Mouse (Mus musculus) kidney, adult 2 months (tissue): Measurements from ENCODE around the gene Ptprn2.

ENCODE experiments used
- CTCF ChIP-seq: fragments of 200-500 bp; conservative IDR thresholded peaks from 2 replicates; pipeline ENCODE4 v1.5.1; 2011; ENCODE audit warnings: low read depth, mild to moderate bottlenecking, control low read depth, low read length, moderate library complexity, mixed read lengths; ENCODE audit not compliant: insufficient read depth, insufficient read length
- POLR2A ChIP-seq: fragments of 200-500 bp; IDR thresholded peaks from one replicate; pipeline ENCODE4 v1.6.1; 2011; ENCODE audit warnings: low read depth, low read length, control low read depth

DNA sequence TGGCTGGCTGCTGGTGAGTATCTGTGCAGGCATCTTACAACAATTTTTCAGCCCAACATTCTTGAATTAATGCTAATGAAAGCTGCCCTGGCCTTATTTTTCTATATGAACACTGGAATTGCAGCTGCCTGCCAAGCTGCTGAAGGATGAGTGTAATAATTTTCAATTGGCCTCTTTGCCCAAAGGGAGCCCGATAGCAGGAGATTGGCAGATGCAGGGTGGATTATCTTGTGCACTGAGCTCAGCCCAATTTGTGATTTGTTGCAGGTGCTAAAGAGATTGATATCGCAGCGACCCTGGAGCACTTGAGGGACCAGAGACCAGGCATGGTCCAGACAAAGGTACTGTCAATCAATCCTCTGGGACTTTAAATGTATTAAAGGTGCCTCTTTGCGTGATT, 783.8 kb downstream of the Ptprn2 start:
- TF ChIP-seq CTCF (no peak), POLR2A (no peak)
